Mouse (Mus musculus): ENCODE measurements around the gene Klk4.

DNA sequence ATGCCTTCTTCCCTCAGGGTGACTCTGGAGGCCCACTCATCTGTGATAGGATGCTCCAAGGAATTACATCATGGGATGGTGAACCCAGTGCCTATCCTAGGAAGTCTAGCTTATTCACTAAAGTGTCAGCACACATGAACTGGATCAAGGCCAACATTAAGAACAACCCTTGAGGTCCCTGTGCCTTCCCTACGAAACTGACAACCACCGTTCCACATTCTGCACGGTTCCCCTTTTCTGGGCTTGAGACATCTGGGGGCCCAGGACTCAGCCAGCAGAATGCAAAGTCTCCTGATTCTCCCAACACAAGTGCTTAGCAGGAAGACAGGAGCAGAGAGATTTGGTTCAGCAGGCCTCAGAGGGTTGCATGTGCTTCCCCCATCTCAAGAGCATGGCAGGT lies 39.6 kb downstream of the Klk4 start:
- TF ChIP-seq POLR2A (IDR thresholded peaks at IDR 0.05; ENCODE audit: extremely low read depth, insufficient read depth, low read length) (no peak), CTCF (IDR thresholded peaks at IDR 0.05; ENCODE audit: extremely low read depth, insufficient read depth, low read length) (no peak)
